Mouse (Mus musculus) splenic B cell, adult 2 months (primary cell): Measurements from ENCODE around the gene Acox3.
A peak's percentile ranks its signal among the peaks of the same experiment; 100 is the strongest.

Source experiments
- DNase-seq: peaks from one replicate; pipeline ENCODE4 v3.0.0-alpha.2; 2011; ENCODE audit warnings: low read depth, low spot score
- H3K27me3 ChIP-seq: 2 replicates; pipeline ENCODE4 v1.6.1; 2012; ENCODE audit warnings: mild to moderate bottlenecking, low read length, moderate library complexity, mixed read lengths; ENCODE audit not compliant: control insufficient read depth, poor library complexity, insufficient read depth, severe bottlenecking
- H3K36me3 ChIP-seq: 2 replicates; pipeline ENCODE4 v1.6.1; 2012; ENCODE audit warnings: mild to moderate bottlenecking, low read length, moderate library complexity, mixed read lengths; ENCODE audit not compliant: control insufficient read depth, poor library complexity, insufficient read depth, severe bottlenecking

Gene Acox3

DNA sequence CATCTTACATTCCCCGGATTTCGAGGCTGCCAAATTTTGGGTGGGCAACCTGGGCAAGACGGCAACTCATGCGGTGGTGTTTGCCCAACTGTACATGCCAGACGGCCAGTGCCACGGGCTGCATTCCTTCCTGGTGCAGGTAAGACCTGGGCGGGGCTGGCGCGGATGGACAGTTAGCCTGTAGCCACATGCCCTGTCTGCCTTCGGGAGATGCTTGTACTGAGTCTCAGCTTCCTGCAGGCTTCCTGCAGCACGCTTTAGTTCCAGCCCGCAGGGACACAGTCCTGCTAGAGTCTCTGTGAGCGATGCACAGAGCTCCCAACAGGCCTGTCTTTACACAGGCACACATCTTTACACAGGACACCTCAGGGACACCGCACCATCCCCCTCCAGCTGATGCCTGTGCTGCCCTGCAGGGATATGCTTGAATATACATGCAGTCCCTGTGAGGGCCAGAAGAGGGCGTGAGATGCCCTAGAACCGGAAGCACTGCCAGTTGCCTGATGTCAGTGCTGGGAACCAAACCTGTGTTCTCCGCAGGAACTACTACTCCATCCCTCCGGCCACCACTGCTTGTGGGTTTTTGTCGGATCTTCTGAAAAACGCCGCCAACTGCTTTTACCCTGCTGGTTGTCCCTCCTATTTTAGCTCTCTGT, 9.4 kb downstream of the Acox3 start:
- DNase-seq = peak; percentile 50
- no peaks in the 10 kb centered on the region for H3K27me3 ChIP-seq

DNA sequence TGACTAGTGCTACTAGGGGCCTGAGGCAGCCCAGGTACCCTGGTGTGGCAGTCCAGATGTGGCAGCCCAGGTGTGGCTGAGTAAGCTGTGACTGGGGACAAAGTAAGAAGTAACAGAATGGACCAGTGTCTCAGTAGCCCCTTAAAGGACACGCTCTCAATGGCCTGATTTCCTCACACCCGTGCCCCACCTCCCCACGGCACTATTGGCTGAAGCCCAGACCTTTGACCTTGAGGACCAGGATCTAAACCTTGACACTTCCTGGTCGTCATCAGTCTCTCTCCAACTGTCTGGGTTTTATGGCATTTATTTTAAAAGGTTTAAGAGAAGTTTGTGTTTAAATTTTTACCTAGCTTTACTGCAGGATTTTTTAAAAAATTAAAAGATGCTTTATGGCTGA, 10.0 kb downstream of the Acox3 start:
- Histone ChIP-seq H3K27me3 (no peaks in the 10 kb centered on the region), H3K36me3 (peaks cover 27% of the 10 kb centered on the region)
- no peak for DNase-seq

More for the DNA sequence above, 9.4 kb downstream of the Acox3 start:
- H3K36me3 ChIP-seq = peaks cover 26% of the 10 kb centered on the region

DNA sequence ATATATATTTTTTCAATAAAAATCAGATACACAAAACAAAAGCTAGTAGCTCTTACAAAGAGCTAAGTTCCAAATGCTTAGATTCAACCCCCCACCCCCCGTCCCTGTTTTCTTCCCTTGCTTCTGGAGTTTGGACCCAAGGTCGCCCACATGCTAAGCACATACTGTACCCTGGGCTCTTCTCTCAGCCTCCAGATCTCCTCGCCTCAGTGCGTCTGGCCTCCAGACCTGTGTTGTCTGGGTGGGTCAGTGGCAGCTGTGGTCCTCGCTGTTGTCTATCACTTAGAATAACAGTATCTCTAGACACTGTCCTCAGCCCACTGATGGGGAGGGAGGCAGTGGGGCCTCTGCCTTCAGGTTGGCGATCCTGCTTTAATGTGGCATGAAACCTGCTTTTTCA, 10.4 kb downstream of the Acox3 start:
- DNase-seq = no peak

DNA sequence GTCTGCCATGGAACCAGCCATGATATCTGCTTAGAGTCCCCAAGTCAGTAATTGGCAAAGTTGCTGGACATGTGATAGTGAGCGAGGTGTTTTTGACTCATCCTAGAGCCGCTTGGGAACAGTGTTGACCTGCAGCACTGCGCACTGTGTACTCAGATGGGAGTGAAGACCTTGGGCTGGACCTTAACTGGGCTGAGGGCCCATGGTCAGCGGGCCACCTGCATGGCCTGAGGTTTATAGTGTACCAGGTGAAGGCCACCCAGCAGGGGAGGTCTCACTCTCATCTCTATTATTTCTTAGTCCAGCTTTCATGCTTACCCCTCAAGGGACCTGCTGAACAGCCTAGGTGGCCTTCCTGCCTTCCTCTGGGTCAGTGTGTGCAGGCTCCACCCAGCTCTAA, 11.9 kb downstream of the Acox3 start:
- no peak for DNase-seq
- no peaks in the 10 kb centered on the region for H3K27me3 ChIP-seq
- H3K36me3 ChIP-seq = peaks cover 25% of the 10 kb centered on the region

More for the DNA sequence above, 10.4 kb downstream of the Acox3 start:
- no peaks in the 10 kb centered on the region for H3K27me3 ChIP-seq
- peaks cover 30% of the 10 kb centered on the region for H3K36me3 ChIP-seq

DNA sequence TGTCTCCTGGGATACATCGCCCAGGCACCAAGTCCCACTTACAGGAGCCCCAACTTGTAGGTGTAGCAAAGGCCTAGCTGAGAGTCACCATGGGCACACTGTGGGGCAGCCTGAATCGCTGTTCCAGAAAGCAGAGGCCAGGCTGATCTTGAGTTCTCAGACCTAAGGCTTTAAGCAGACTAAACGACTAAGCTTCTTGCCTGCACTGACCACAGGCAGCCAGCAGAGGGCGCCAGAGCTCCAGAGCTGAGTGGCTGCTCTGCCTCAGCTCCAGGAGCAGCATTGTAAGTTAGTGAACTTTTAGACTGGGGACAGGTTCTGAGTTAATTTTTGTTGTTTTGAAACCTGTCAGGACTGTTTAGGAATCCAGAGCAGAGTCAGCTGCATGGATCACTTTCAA, 12.9 kb downstream of the Acox3 start:
- Histone ChIP-seq H3K36me3 (peaks cover 20% of the 10 kb centered on the region), H3K27me3 (no peaks in the 10 kb centered on the region)
- peak; percentile 83 for DNase-seq

DNA sequence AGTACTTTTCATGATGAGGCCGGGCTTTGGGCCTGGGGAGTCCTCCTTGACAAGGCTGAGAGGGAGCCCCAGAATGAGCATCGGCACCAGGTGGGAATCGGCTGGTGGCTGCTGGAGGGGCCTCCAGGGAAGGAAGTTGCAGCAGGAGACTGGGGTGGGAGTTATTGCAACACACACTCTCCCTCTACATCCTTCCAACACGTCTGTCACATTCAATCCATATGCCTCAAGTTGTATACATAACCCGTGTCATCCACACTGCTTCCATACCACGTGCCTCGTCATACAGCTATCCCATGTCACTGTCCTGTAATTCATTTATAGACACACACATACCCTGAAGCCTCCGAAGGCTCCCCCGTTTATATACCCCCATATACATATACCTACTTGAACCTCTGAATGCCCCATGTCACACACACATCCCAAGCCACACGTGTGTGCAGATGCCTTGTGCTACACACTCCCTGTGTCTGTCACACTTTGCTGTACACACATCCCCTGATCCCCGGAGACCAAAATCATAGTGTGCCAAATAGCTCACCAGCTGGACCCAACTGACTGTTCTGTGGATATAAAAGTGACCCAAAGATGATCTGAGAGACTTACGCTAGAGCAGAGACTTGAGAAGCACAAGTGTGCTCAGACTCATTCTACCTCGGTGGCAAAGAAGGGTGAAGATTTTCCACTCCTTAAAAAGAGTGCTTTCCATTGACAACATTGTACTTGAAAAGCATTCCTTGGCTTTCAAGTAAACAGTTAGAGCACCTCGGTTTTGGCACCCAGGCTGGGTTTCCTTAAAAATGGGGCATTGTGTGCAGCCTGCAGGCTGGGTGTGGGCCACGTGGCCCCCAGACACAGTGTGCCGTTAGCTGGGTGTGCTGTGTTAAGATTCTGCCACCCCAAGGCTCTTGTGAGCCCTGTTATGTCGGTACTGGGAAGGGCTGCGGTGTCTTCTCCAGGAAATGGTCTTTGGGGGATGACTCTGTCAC, 13.6 kb downstream of the Acox3 start:
- DNase-seq = no peak
- Histone ChIP-seq H3K36me3 (peaks cover 20% of the 10 kb centered on the region), H3K27me3 (no peaks in the 10 kb centered on the region)

DNA sequence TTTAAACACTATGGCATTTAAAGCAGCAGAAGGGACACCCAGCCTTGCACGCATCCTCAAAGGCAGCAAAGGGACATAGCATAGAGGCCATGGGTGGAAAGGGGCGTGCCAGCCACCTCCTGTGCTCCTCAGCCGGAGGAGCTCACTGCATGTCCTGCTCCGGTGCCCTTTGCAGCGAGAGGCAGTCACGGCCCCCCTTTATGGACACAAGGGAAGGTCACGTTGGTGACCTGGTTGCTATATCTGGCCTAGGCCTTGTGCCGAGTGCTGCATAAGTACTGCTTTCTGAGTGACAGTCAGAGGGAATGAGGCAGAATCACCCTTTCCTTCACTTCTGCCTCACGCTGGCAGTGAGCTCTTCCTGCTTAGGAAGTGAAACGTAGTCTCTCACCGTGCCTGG, 17.4 kb downstream of the Acox3 start:
- H3K27me3 ChIP-seq = no peaks in the 10 kb centered on the region
- DNase-seq = no peak
- peaks cover 25% of the 10 kb centered on the region for H3K36me3 ChIP-seq

DNA sequence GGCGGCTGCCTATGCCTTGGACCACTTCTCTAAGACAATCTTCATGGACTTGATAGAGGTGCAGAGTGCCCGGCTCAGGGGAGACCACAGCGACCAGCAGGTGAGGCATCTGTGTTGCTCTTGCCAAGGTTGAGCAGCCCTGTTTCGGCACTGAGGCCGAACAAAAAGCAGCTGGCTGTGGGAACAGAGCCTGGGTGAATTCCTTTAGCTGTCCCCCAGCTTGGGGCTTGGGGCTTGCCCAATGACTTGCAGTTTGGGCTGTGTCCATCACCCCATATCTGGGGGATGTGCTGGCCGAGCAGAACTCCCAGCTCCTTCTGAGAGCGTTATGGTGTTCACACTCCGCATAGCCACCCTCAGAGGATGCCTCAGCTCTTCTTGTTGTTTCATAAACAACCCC, 18.7 kb downstream of the Acox3 start:
- DNase-seq = no peak
- Histone ChIP-seq H3K36me3 (peaks cover 21% of the 10 kb centered on the region), H3K27me3 (no peaks in the 10 kb centered on the region)

DNA sequence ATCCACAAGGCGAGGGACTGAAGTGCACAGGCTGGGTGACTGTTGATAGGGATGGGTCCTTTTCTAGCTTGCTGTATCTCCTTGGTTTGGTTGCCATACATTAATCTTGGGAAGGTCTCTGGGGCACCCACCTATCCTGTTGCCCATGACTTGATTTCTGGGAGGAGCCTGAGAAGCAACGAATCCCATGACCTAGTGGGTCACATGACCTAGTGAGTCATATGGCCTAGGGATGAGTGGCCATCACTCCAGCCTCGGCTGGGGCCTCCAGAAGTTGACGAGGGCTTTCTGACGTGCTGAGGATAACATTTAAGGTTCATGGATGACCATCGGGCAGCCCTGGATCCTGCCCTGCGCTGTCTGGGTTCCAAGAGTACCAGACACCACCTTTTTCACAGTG, 22.5 kb downstream of the Acox3 start:
- peaks cover 15% of the 10 kb centered on the region for H3K36me3 ChIP-seq
- H3K27me3 ChIP-seq = no peaks in the 10 kb centered on the region
- no peak for DNase-seq

DNA sequence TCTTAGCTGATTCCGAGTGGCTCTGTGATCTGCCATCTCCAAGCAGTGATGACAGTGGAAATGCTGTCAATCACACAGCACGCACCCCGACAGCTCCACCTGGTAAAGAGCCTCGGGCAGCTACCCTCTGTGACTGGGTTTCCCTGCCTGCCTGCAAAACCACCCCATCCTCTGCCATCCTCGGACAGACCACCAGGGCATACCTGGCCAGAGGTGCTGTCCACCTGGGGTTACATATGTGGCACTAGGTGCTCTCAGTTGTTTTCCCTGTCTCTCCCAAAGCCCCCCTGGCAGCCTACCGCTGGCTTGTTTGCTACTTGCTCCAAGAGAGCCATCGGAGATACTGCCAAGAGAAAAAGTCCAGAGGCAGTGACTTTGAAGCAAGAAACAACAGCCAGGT, 24.0 kb downstream of the Acox3 start:
- Histone ChIP-seq H3K27me3 (no peaks in the 10 kb centered on the region), H3K36me3 (peaks cover 13% of the 10 kb centered on the region)
- no peak for DNase-seq

DNA sequence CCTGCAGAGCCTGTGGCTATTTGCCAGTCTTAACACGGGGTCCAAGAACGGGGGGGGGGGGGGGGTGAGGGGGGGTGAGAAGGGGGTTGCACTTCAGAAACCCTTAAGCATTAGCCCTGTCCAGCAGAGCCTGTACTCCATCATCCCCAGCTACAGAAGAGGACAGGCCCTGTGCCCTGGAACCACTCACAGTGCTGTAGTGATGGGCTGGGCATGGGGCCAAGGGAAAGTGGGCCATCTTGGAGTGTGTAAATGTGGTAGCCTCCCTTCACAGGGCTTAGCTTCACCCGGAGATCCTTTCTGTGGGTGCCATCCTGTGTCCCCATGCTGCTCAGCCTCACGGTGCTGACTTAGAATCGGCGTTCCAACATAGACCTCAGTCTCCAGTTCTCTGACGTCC, 24.9 kb downstream of the Acox3 start:
- H3K27me3 ChIP-seq = no peaks in the 10 kb centered on the region
- DNase-seq = no peak

DNA sequence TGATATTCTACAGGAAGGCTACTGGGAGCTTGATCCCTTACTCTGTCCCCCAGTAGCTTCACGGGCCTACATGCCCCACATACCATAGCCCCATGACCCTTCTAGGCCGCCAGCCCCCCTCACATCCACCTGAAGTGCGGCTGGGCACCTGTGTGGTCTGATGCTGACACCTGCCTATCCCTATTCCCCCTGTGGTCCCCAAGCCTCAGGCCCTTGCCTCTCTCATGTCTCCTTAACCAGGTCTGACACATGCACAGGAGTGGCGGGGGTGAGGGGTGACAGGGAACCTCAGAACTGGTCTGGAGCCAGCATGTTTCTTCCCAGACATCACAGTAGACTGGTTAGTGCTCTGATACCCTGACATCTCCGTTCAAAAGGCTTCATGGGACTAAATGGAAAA, 25.7 kb downstream of the Acox3 start:
- Histone ChIP-seq H3K36me3 (peaks cover 6% of the 10 kb centered on the region), H3K27me3 (no peaks in the 10 kb centered on the region)
- no peak for DNase-seq

More for the DNA sequence above, 24.9 kb downstream of the Acox3 start:
- peaks cover 9% of the 10 kb centered on the region for H3K36me3 ChIP-seq

DNA sequence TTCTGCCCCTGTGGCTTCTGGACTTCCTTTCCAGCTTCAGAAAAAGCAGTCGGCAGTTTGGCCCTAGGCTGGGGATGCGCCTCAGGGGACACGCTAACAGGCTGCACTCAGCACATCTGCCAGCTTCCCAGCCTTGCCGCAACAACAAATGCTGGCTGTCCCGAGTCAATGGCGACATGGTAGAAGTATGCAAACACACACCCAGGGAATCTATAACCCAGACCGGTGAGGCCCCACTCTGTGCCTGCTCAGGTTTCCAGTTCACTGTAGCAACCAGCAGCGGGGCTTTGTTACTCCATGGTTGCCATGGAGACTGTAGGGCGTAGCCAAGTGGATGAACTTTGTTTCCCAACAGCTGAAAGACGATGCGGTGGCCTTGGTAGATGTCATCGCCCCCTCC, 26.5 kb downstream of the Acox3 start:
- DNase-seq = no peak
- H3K36me3 ChIP-seq = peaks cover 6% of the 10 kb centered on the region
- H3K27me3 ChIP-seq = no peaks in the 10 kb centered on the region

DNA sequence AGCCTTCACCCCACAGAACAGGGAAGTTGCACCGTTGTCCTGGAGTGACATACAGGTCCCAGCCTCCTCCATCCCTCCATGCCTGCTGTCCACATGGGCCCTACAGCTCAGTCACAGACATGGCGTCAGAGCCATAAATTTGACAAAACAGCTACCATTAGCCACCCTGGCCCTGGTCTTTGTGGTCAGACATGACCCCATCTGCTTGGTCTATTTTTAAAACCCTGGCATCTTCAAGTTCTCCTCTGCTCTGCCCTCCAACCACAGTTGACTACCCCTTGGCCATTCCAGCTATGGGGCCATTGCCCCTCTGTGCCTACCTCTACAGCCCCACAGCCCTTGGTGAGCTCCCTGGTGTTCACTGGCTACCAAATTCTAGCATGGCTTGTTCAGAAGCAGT, 27.1 kb downstream of the Acox3 start:
- Histone ChIP-seq H3K27me3 (no peaks in the 10 kb centered on the region), H3K36me3 (peaks cover 6% of the 10 kb centered on the region)
- no peak for DNase-seq

DNA sequence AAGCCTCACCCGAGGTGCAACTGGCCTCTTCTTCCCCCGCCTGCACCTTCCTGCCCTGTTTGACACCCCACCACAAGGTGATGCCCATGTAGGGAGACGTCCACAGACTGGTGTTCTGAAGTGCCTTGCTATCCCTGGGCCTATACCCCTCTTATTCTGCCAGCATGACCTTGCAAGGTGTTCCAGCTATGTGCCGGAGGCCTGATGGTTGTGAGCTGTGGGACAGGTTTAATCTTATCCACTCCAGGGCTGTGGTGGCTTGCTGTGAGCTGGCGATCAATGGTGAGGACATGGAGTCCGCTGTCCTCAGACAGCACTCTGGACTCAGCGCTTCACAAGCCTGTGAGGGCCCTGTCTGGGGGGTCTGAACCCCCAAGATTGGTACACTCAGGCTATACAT, 27.5 kb downstream of the Acox3 start:
- no peak for DNase-seq
- H3K27me3 ChIP-seq = no peaks in the 10 kb centered on the region
- peaks cover 6% of the 10 kb centered on the region for H3K36me3 ChIP-seq
